Mouse (Mus musculus) thymus, postnatal 36 days (tissue): Measurements from ENCODE around the gene Thoc5.
A peak's percentile ranks its signal among the peaks of the same experiment; 100 is the strongest.

Source experiments
- DNase-seq, 2 experiments: peaks; one replicate each; pipeline ENCODE4 v3.0.0; 2022; ENCODE audit warnings: mixed read lengths in 2 of 2

Gene Thoc5

GRCm38 (mm10) chr11:4975623-4976022, 80.5 kb downstream of the Thoc5 start:
- peak; percentile 73 to 76 for DNase-seq
